Mouse (Mus musculus) liver, postnatal 0 days (tissue): ENCODE measurements around the gene Samm50. TPM values are rescaled to one million over a fixed set of nuclear protein-coding genes. Genes with fewer than 3 reads are reported as not detected.

Experiments used
- ATAC-seq: fragments of 200-750 bp; cut with Nextera tagmentation; 2 replicates; pipeline ENCODE4 v1.8.0; 2017; ENCODE audit warnings: mild to moderate bottlenecking, moderate library complexity
- DNase-seq: peaks from one replicate; pipeline ENCODE4 v3.0.0-alpha.2; 2016
- H3K27ac ChIP-seq: fragments of 300-500 bp; sonication (generic); 2 replicates; pipeline ENCODE4 v1.5.1; 2014; ENCODE audit warnings: antibody characterized with exemption, moderate library complexity, mild to moderate bottlenecking, low read depth
- H3K27me3 ChIP-seq: fragments of 300-500 bp; sonication (generic); 2 replicates; pipeline ENCODE4 v1.6.1; 2014; ENCODE audit warnings: low read length, control low read depth, mixed read lengths; ENCODE audit not compliant: insufficient read depth
- H3K36me3 ChIP-seq: fragments of 300-500 bp; sonication (generic); replicated peaks from 2 replicates; pipeline ENCODE4 v1.6.1; 2014; ENCODE audit warnings: mild to moderate bottlenecking, control low read depth, low read length, moderate library complexity, mixed read lengths; ENCODE audit not compliant: insufficient read depth
- H3K4me1 ChIP-seq: fragments of 300-500 bp; sonication (generic); 2 replicates; pipeline ENCODE4 v1.6.1; 2014; ENCODE audit warnings: antibody characterized with exemption, mild to moderate bottlenecking, control low read depth; ENCODE audit not compliant: insufficient read depth
- H3K4me2 ChIP-seq: fragments of 300-500 bp; sonication (generic); 2 replicates; pipeline ENCODE4 v1.6.1; 2014; ENCODE audit warnings: low read depth, mild to moderate bottlenecking, low read length, moderate library complexity, mixed read lengths
- H3K4me3 ChIP-seq: fragments of 300-500 bp; sonication (generic); 2 replicates; pipeline ENCODE4 v1.5.1; 2014; ENCODE audit warnings: low read depth, low read length
- H3K9ac ChIP-seq: fragments of 300-500 bp; sonication (generic); replicated peaks from 2 replicates; pipeline ENCODE4 v1.6.1; 2014; ENCODE audit warnings: mild to moderate bottlenecking, moderate library complexity
- H3K9me3 ChIP-seq: fragments of 300-500 bp; sonication (generic); 2 replicates; pipeline ENCODE4 v1.6.1; 2016; ENCODE audit warnings: mild to moderate bottlenecking, control low read depth, low read length, mixed read lengths
- CTCF ChIP-seq: sonication (generic); IDR thresholded peaks from 2 replicates; pipeline ENCODE4 v1.5.1; 2016; ENCODE audit warnings: antibody characterized with exemption, low read depth
- EP300 ChIP-seq: IDR thresholded peaks from 2 replicates; pipeline ENCODE4 v1.6.1; 2016; ENCODE audit warnings: antibody characterized with exemption, low read depth, mild to moderate bottlenecking
- WGBS: fragments of 180-500 bp; shearing (Covaris S2); extraction: QIAGEN DNeasy Blood & Tissue Kit; methylation state at CpG from one replicate; pipeline ENCODE4 v1.1.7; 2014; ENCODE audit not compliant: insufficient replicate concordance; 5-methylcytosine and 5-hydroxymethylcytosine counted together
- polyA plus RNA-seq: library from polyadenylated mRNA; unstranded; fragments of >200 nt; fragmentation: Nextera tagmentation; extraction: Ambion mirVana; gene quantifications from 2 replicates; pipeline ENCODE4 v1.2.1, GENCODE M21; 2015

Gene Samm50
- polyA plus RNA-seq, 1 experiment from 2014 or later = 103 TPM

DNA sequence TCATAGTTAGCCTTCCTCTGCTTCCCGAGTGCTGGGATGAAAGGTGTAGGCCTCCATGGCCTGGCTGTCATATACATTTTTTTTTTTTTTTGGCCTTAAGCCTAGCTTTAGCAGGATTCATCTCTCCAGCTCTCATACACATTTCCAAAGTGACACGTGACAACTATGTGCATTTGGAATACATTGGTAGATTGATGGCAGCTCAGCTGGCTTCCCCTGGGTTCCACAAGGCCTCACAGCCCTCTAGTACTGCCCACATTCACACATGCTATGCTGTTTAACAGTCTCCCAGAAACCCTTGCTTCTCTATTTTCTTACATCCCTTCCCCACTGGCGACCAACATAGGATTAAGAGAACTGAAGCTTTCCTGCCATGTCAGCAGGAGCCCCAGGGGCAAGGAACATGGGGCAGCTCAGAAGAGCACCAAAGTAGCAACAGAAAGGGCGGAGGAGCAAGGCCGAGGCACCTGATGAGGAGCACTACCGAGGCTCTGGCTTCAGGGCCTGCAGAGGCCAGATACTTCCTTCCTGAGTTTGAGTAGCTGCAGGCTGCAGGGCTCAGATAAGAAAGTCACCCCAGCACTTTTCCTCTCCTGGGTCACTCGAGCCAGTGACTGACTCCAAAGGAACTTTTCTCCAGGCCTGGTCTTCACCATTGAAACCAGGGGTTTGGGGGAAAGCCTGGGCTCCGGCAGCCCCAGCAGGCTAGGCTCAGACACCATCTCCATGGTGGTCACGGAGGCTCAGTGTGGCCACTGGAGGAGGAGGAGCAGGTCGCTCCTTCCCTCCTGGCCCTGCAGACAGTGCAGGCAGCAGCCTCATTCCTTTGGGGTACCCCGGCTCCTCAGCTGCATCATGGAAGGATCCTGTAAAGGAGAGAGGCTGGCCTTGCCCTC, 17.7 kb downstream of the Samm50 start:
- DNase-seq (peak; percentile 65), ATAC-seq (peak; percentile 88)
- Histone ChIP-seq H3K4me1 (peaks cover 22% of the 10 kb centered on the region), H3K36me3 (peaks cover 64% of the 10 kb centered on the region), H3K9me3 (no peaks in the 10 kb centered on the region), H3K9ac (peak overlapping the region; percentile 34), H3K4me3 (no peak overlapping the region), H3K27ac (peak overlapping the region; percentile 83), H3K27me3 (no peaks in the 10 kb centered on the region), H3K4me2 (peak overlapping the region; percentile 45)
- WGBS = 49% methylated on average over 11 of the region's 11 CpGs
- TF ChIP-seq EP300 = peak; percentile 94
- TF ChIP-seq CTCF = no peak

DNA sequence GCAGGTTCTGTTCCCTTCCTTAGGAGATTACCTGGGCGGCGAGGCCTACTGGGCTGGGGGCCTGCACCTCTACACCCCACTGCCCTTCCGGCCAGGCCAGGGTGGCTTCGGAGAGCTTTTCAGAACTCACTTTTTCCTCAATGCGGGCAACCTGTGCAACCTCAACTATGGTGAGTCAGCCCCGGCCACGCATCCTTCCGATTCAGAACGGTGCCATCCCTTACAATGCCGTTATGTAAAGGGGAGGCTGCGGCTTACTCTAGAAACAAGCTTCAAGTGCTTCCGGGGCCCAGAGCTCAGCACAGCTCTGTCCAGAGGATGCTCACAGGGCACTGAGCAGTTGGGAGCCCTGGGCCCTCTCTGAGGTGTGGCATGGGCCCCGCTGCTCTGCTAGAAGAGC, 18.4 kb downstream of the Samm50 start:
- no peak for DNase-seq
- peaks cover 62% of the 10 kb centered on the region for H3K36me3 ChIP-seq
- H3K9me3 ChIP-seq = no peaks in the 10 kb centered on the region
- 75% methylated on average over 13 of the region's 13 CpGs for WGBS
- H3K4me2 ChIP-seq = peak overlapping the region; percentile 45
- no peak for TF ChIP-seq EP300
- TF ChIP-seq CTCF = no peak
- H3K4me1 ChIP-seq = peaks cover 22% of the 10 kb centered on the region
- peak overlapping the region; percentile 83 for H3K27ac ChIP-seq
- no peak overlapping the region for H3K4me3 ChIP-seq
- H3K27me3 ChIP-seq = no peaks in the 10 kb centered on the region
- peak overlapping the region; percentile 27; the same call in 1 of the 2 replicates for H3K9ac ChIP-seq
- ATAC-seq = no peak

DNA sequence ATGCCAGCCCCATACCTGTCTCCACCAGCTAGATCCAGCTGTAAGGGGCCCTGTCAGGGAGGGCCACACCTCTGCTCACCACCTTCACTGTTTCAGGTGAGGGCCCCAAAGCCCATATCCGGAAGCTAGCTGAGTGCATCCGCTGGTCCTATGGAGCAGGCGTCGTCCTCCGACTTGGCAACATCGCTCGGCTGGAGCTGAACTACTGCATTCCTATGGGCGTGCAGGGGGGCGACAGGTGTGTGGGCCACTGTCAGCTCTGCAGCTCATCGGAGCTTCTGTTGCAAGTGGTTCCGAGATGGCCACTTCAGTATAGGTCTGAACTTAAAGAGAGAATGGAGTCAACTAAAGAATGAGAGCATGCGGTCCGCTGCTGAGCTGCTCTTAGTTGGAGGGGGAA, 18.9 kb downstream of the Samm50 start:
- peaks cover 24% of the 10 kb centered on the region for H3K4me1 ChIP-seq
- no peak overlapping the region for H3K4me3 ChIP-seq
- H3K27ac ChIP-seq = 0 out of 2 replicates have a peak overlapping the region, but pooled peaks have one; percentile 83
- no peak overlapping the region for H3K9ac ChIP-seq
- no peaks in the 10 kb centered on the region for H3K27me3 ChIP-seq
- TF ChIP-seq CTCF = no peak
- no peak for TF ChIP-seq EP300
- H3K4me2 ChIP-seq = no peak overlapping the region
- peaks cover 57% of the 10 kb centered on the region for H3K36me3 ChIP-seq
- no peaks in the 10 kb centered on the region for H3K9me3 ChIP-seq
- DNase-seq (no peak), ATAC-seq (no peak)
- 93% methylated on average over 13 of the region's 13 CpGs for WGBS

DNA sequence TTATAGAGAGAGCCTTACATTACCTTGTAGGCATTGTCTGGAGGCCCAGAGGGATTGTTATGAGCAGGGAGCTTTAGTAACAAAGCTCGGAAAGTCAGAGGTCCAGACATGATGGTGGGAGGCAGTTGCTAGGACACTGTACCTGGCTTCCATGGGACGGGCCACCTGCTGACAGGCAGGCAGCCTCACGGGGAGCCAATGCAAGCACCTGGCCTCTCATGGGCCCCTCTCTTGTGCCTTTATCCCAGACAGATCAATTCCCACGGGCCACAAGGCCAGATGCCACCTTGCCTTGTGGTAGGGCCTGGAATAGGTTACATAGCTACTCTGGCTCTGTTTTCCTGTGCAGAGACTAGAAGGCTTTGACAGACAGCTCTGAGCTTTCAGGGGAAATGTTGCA, 19.5 kb downstream of the Samm50 start:
- Histone ChIP-seq H3K27ac (no peak overlapping the region), H3K9me3 (no peaks in the 10 kb centered on the region), H3K27me3 (no peaks in the 10 kb centered on the region), H3K36me3 (peaks cover 51% of the 10 kb centered on the region), H3K4me2 (no peak overlapping the region), H3K9ac (no peak overlapping the region), H3K4me1 (peaks cover 30% of the 10 kb centered on the region), H3K4me3 (no peak overlapping the region)
- WGBS = 72% methylated on average over 4 of the region's 4 CpGs
- TF ChIP-seq CTCF = no peak
- TF ChIP-seq EP300 = no peak
- DNase-seq (no peak), ATAC-seq (no peak)

DNA sequence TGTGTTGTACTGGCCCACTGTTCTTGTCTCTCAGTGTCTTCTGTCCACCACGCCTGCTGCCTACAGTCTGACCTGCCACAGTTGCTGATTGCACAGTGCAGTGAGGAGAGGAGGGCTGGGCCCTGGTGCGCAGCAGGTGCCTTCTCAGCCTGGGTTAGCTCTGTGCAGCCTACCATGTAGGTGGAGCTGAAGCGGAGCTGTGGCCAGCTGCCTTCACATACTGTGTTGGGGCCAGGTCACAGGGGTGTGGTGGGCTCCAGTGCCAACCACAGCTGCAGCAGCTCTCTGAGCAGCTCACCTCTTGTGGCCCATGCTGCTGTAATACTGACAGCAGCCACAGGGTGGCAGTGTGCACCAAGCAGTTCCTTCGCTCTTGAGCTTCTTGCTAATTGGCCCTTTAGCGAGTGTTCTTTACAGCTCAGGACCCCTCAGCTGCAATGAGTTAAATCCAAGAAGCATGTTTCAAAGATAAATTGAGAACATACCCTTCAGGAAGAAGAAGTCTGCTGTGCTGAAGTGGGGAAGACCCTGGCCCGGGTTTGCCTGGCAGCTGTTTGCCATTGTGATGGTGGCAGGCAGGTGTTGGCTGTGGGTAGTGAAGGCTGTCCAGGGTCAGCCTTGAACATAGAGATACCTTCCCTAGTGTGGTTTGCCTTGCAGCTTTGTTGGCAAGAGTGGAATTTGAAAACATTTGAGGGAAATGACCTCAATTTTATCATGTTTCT, 20.2 kb downstream of the Samm50 start:
- Histone ChIP-seq H3K36me3 (peaks cover 49% of the 10 kb centered on the region), H3K27ac (no peak overlapping the region)

DNA sequence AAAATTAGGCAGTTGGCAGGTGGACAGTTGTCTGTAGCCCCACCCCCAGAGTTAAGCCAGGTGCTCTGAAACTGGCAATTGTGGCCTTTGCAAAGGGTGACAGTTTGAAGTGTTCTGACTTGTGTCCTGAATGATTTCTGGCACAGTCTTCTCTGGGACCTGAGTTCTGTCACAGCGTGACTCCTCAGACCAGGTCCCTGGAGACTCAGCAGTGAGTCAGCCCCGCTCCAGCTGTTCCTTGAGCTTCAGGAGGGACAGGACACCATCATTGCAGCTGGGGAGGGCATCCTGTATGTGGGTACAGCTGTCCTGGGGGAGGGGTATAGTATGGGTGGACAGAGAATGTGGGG, 20.7 kb downstream of the Samm50 start:
- ATAC-seq (no peak; the same call in 1 of the 2 replicates), DNase-seq (peak; percentile 49)
- Histone ChIP-seq H3K27ac (no peak overlapping the region), H3K4me1 (peaks cover 34% of the 10 kb centered on the region), H3K4me3 (no peak overlapping the region), H3K36me3 (peaks cover 45% of the 10 kb centered on the region), H3K4me2 (no peak overlapping the region), H3K9me3 (no peaks in the 10 kb centered on the region), H3K27me3 (no peaks in the 10 kb centered on the region), H3K9ac (no peak overlapping the region)
- TF ChIP-seq EP300 = no peak
- no peak for TF ChIP-seq CTCF
- WGBS = 86% methylated on average over 2 of the region's 2 CpGs

More for the DNA sequence above, 20.2 kb downstream of the Samm50 start:
- Histone ChIP-seq H3K9me3 (no peaks in the 10 kb centered on the region), H3K4me3 (no peak overlapping the region), H3K27me3 (no peaks in the 10 kb centered on the region), H3K4me2 (no peak overlapping the region), H3K9ac (no peak overlapping the region), H3K4me1 (peaks cover 34% of the 10 kb centered on the region)
- TF ChIP-seq EP300 (no peak), CTCF (peak; percentile 99)
- DNase-seq (peak; percentile 91), ATAC-seq (peak; percentile 41)
- WGBS = 41% methylated on average over 6 of the region's 6 CpGs
